Mouse (Mus musculus): ENCODE data around the gene Ptprn2. TPM values are rescaled to one million over a fixed set of nuclear protein-coding genes. Genes with fewer than 3 reads are reported as not detected.

Gene Ptprn2
- polyA plus RNA-seq, 1 experiment: 1.2 TPM

- no peaks in the 10 kb centered on the region for H3K27me3 ChIP-seq (ENCODE audit: control insufficient read depth, insufficient read depth, low read length)
- DNase-seq: no peak
- TF ChIP-seq CTCF (IDR thresholded peaks at IDR 0.05; ENCODE audit: borderline replicate concordance, control insufficient read depth, extremely low read depth, insufficient read depth, low read length, poor library complexity) (no peak), POLR2A (IDR thresholded peaks at IDR 0.05; ENCODE audit: control insufficient read depth, extremely low read depth, insufficient read depth, low read length, poor library complexity) (no peak)
- WGBS: 97% methylated on average over 6 of the region's 6 CpGs
- H3K4me3 ChIP-seq (ENCODE audit: control insufficient read depth, insufficient read depth, low read length): no peak overlapping the region
- no peak overlapping the region for H3K27ac ChIP-seq (ENCODE audit: control insufficient read depth, insufficient read depth, low read length)
- no peaks in the 10 kb centered on the region for H3K4me1 ChIP-seq (replicated peaks; ENCODE audit: control insufficient read depth, insufficient read depth, low read length)
- H3K36me3 ChIP-seq (ENCODE audit: control insufficient read depth, insufficient read depth, low read length): no peaks in the 10 kb centered on the region
Observed at GRCm38 (mm10) chr12:116711133-116711532, 225.6 kb downstream of the Ptprn2 start.

GRCm38 (mm10) chr12:116713096-116713495 lies 227.6 kb downstream of the Ptprn2 start:
- Histone ChIP-seq H3K36me3 (ENCODE audit: control insufficient read depth, insufficient read depth, low read length) (no peaks in the 10 kb centered on the region), H3K4me1 (replicated peaks; ENCODE audit: control insufficient read depth, insufficient read depth, low read length) (no peaks in the 10 kb centered on the region), H3K27me3 (ENCODE audit: control insufficient read depth, insufficient read depth, low read length) (no peaks in the 10 kb centered on the region), H3K27ac (ENCODE audit: control insufficient read depth, insufficient read depth, low read length) (no peak overlapping the region), H3K4me3 (ENCODE audit: control insufficient read depth, insufficient read depth, low read length) (no peak overlapping the region)
- DNase-seq: no peak
- TF ChIP-seq POLR2A (IDR thresholded peaks at IDR 0.05; ENCODE audit: control insufficient read depth, extremely low read depth, insufficient read depth, low read length, poor library complexity): no peak
- no peak for TF ChIP-seq CTCF (IDR thresholded peaks at IDR 0.05; ENCODE audit: borderline replicate concordance, control insufficient read depth, extremely low read depth, insufficient read depth, low read length, poor library complexity)

- H3K36me3 ChIP-seq (ENCODE audit: control insufficient read depth, insufficient read depth, low read length): no peaks in the 10 kb centered on the region
- 85% methylated on average over 2 of the region's 2 CpGs for WGBS
- H3K27me3 ChIP-seq (ENCODE audit: control insufficient read depth, insufficient read depth, low read length): no peaks in the 10 kb centered on the region
- H3K27ac ChIP-seq (ENCODE audit: control insufficient read depth, insufficient read depth, low read length): no peak overlapping the region
- no peak overlapping the region for H3K4me3 ChIP-seq (ENCODE audit: control insufficient read depth, insufficient read depth, low read length)
- no peak for TF ChIP-seq CTCF (IDR thresholded peaks at IDR 0.05; ENCODE audit: borderline replicate concordance, control insufficient read depth, extremely low read depth, insufficient read depth, low read length, poor library complexity)
- no peak for TF ChIP-seq POLR2A (IDR thresholded peaks at IDR 0.05; ENCODE audit: control insufficient read depth, extremely low read depth, insufficient read depth, low read length, poor library complexity)
- no peak for DNase-seq
- no peaks in the 10 kb centered on the region for H3K4me1 ChIP-seq (replicated peaks; ENCODE audit: control insufficient read depth, insufficient read depth, low read length)
Observed at GRCm38 (mm10) chr12:116721062-116721461, 235.5 kb downstream of the Ptprn2 start.

GRCm38 (mm10) chr12:116740141-116740540 lies 254.6 kb downstream of the Ptprn2 start:
- Histone ChIP-seq H3K27me3 (ENCODE audit: control insufficient read depth, insufficient read depth, low read length) (no peaks in the 10 kb centered on the region), H3K4me3 (ENCODE audit: control insufficient read depth, insufficient read depth, low read length) (no peak overlapping the region), H3K27ac (ENCODE audit: control insufficient read depth, insufficient read depth, low read length) (no peak overlapping the region), H3K36me3 (ENCODE audit: control insufficient read depth, insufficient read depth, low read length) (no peaks in the 10 kb centered on the region), H3K4me1 (replicated peaks; ENCODE audit: control insufficient read depth, insufficient read depth, low read length) (no peaks in the 10 kb centered on the region)
- WGBS: 91% methylated on average over 5 of the region's 5 CpGs
- no peak for TF ChIP-seq CTCF (IDR thresholded peaks at IDR 0.05; ENCODE audit: borderline replicate concordance, control insufficient read depth, extremely low read depth, insufficient read depth, low read length, poor library complexity)
- TF ChIP-seq POLR2A (IDR thresholded peaks at IDR 0.05; ENCODE audit: control insufficient read depth, extremely low read depth, insufficient read depth, low read length, poor library complexity): no peak
- no peak for DNase-seq

GRCm38 (mm10) chr12:116741300-116741699 lies 255.8 kb downstream of the Ptprn2 start:
- no peaks in the 10 kb centered on the region for H3K36me3 ChIP-seq (ENCODE audit: control insufficient read depth, insufficient read depth, low read length)
- H3K27me3 ChIP-seq (ENCODE audit: control insufficient read depth, insufficient read depth, low read length): no peaks in the 10 kb centered on the region
- H3K4me3 ChIP-seq (ENCODE audit: control insufficient read depth, insufficient read depth, low read length): no peak overlapping the region
- no peaks in the 10 kb centered on the region for H3K4me1 ChIP-seq (replicated peaks; ENCODE audit: control insufficient read depth, insufficient read depth, low read length)
- no peak for TF ChIP-seq CTCF (IDR thresholded peaks at IDR 0.05; ENCODE audit: borderline replicate concordance, control insufficient read depth, extremely low read depth, insufficient read depth, low read length, poor library complexity)
- no peak for TF ChIP-seq POLR2A (IDR thresholded peaks at IDR 0.05; ENCODE audit: control insufficient read depth, extremely low read depth, insufficient read depth, low read length, poor library complexity)
- no peak overlapping the region for H3K27ac ChIP-seq (ENCODE audit: control insufficient read depth, insufficient read depth, low read length)
- DNase-seq: no peak

- H3K27me3 ChIP-seq (ENCODE audit: control insufficient read depth, insufficient read depth, low read length): no peaks in the 10 kb centered on the region
- H3K4me1 ChIP-seq (replicated peaks; ENCODE audit: control insufficient read depth, insufficient read depth, low read length): no peaks in the 10 kb centered on the region
- H3K36me3 ChIP-seq (ENCODE audit: control insufficient read depth, insufficient read depth, low read length): no peaks in the 10 kb centered on the region
- WGBS: 79% methylated on average over 2 of the region's 2 CpGs
- DNase-seq: no peak
- no peak overlapping the region for H3K27ac ChIP-seq (ENCODE audit: control insufficient read depth, insufficient read depth, low read length)
- TF ChIP-seq CTCF (IDR thresholded peaks at IDR 0.05; ENCODE audit: borderline replicate concordance, control insufficient read depth, extremely low read depth, insufficient read depth, low read length, poor library complexity) (no peak), POLR2A (IDR thresholded peaks at IDR 0.05; ENCODE audit: control insufficient read depth, extremely low read depth, insufficient read depth, low read length, poor library complexity) (no peak)
- no peak overlapping the region for H3K4me3 ChIP-seq (ENCODE audit: control insufficient read depth, insufficient read depth, low read length)
Observed at GRCm38 (mm10) chr12:116746401-116746800, 260.9 kb downstream of the Ptprn2 start.

- H3K36me3 ChIP-seq (ENCODE audit: control insufficient read depth, insufficient read depth, low read length): no peaks in the 10 kb centered on the region
- no peaks in the 10 kb centered on the region for H3K4me1 ChIP-seq (replicated peaks; ENCODE audit: control insufficient read depth, insufficient read depth, low read length)
- no peak overlapping the region for H3K4me3 ChIP-seq (ENCODE audit: control insufficient read depth, insufficient read depth, low read length)
- 89% methylated on average over 1 of the region's 1 CpGs for WGBS
- no peak for TF ChIP-seq POLR2A (IDR thresholded peaks at IDR 0.05; ENCODE audit: control insufficient read depth, extremely low read depth, insufficient read depth, low read length, poor library complexity)
- TF ChIP-seq CTCF (IDR thresholded peaks at IDR 0.05; ENCODE audit: borderline replicate concordance, control insufficient read depth, extremely low read depth, insufficient read depth, low read length, poor library complexity): no peak
- DNase-seq: no peak
- no peak overlapping the region for H3K27ac ChIP-seq (ENCODE audit: control insufficient read depth, insufficient read depth, low read length)
- H3K27me3 ChIP-seq (ENCODE audit: control insufficient read depth, insufficient read depth, low read length): no peaks in the 10 kb centered on the region
Observed at GRCm38 (mm10) chr12:116752784-116753183, 267.3 kb downstream of the Ptprn2 start.
